Mouse (Mus musculus) CH12.LX (cell line): ENCODE measurements at regions not wholly inside any gene's neighbourhood (a gene's known extent, or its start where the extent isn't known, plus 50 kb on each side); places are given as distances from the start of the nearest gene placed in this dataset.

ENCODE experiments used
- DNase-seq: peaks from one replicate; pipeline ENCODE4 v3.0.0-alpha.2; 2013; ENCODE audit errors: extremely low read depth
- H3K27ac ChIP-seq: 2 replicates; pipeline ENCODE4 v1.5.1; 2012; ENCODE audit warnings: low read depth, mild to moderate bottlenecking, control low read depth, moderate library complexity; ENCODE audit not compliant: insufficient read depth
- H3K27me3 ChIP-seq: replicated peaks from 2 replicates; pipeline ENCODE3; 2012; ENCODE audit warnings: inconsistent platforms
- H3K36me3 ChIP-seq, 2 experiments: replicated peaks in 1 of 2; 2 replicates each; pipeline versions ENCODE3 to v1.6.1; 2012; ENCODE audit warnings: inconsistent platforms in 1 of 2, low read length in 1 of 2, mild to moderate bottlenecking in 1 of 2, mixed read lengths in 1 of 2, moderate library complexity in 1 of 2; ENCODE audit not compliant: control insufficient read depth in 1 of 2, insufficient read depth in 1 of 2
- H3K4me1 ChIP-seq, 2 experiments: 2 replicates each; pipeline ENCODE4 v1.6.1; 2012; ENCODE audit warnings: inconsistent platforms in 1 of 2, moderate library complexity in 1 of 2; ENCODE audit not compliant: insufficient read depth in 2 of 2, control insufficient read depth in 1 of 2
- H3K4me2 ChIP-seq: 2 replicates; pipeline ENCODE4 v1.6.1; 2012; ENCODE audit warnings: low read depth, mild to moderate bottlenecking, control low read depth; ENCODE audit not compliant: poor library complexity, insufficient read depth, severe bottlenecking
- H3K4me3 ChIP-seq, 3 experiments: fragments of 150-350 bp in 1 of 3; sonication (generic) in 1 of 3; replicated peaks in 1 of 3; 2 replicates each; pipeline versions ENCODE3 to v1.5.1; 2011 to 2012; ENCODE audit warnings: low read depth in 2 of 3, low read length in 2 of 3, mild to moderate bottlenecking in 2 of 3, moderate library complexity in 2 of 3, control low read depth in 1 of 3, improper control_type of control experiment in 1 of 3, inconsistent platforms in 1 of 3, mixed read lengths in 1 of 3; ENCODE audit not compliant: poor library complexity in 1 of 3
- H3K79me2 ChIP-seq: replicated peaks from 2 replicates; pipeline ENCODE4 v1.6.1; 2012; ENCODE audit warnings: mild to moderate bottlenecking, moderate library complexity; ENCODE audit not compliant: control insufficient read depth, poor library complexity, insufficient read depth, severe bottlenecking; ENCODE audit errors: extremely low read depth
- H3K9ac ChIP-seq: 2 replicates; pipeline ENCODE4 v1.6.1; 2012; ENCODE audit warnings: low read depth, mild to moderate bottlenecking, control low read depth, moderate library complexity; ENCODE audit not compliant: insufficient read depth
- H3K9me3 ChIP-seq: replicated peaks from 2 replicates; pipeline ENCODE3; 2012; ENCODE audit warnings: low read length, inconsistent platforms, mixed read lengths
- E2F4 ChIP-seq: IDR thresholded peaks from 2 replicates; pipeline ENCODE4 v1.6.1; 2011; ENCODE audit warnings: low read depth, low read length, improper control_type of control experiment; ENCODE audit not compliant: insufficient replicate concordance
- EP300 ChIP-seq: IDR thresholded peaks from 2 replicates; pipeline ENCODE4 v1.6.1; 2011; ENCODE audit warnings: low read length, improper control_type of control experiment
- ETS1 ChIP-seq: conservative IDR thresholded peaks from 2 replicates; pipeline ENCODE4 v1.6.1; 2012; ENCODE audit warnings: low read depth, mild to moderate bottlenecking, inconsistent platforms, low read length, improper control_type of control experiment, moderate library complexity
- GABPA ChIP-seq: IDR thresholded peaks from 2 replicates; pipeline ENCODE4 v1.6.1; 2012; ENCODE audit warnings: low read depth, low read length, improper control_type of control experiment, inconsistent platforms; ENCODE audit not compliant: insufficient replicate concordance
- HCFC1 ChIP-seq: IDR thresholded peaks from 2 replicates; pipeline ENCODE4 v1.6.1; 2012; ENCODE audit warnings: low read depth, mild to moderate bottlenecking, inconsistent platforms, low read length, improper control_type of control experiment
- JUN ChIP-seq: IDR thresholded peaks from 2 replicates; pipeline ENCODE4 v1.6.1; 2011; ENCODE audit warnings: low read depth, mild to moderate bottlenecking, low read length, improper control_type of control experiment, moderate library complexity; ENCODE audit not compliant: insufficient read depth
- MAFK ChIP-seq: IDR thresholded peaks from 2 replicates; pipeline ENCODE4 v1.6.1; 2011; ENCODE audit warnings: low read length, improper control_type of control experiment; ENCODE audit not compliant: insufficient replicate concordance
- MAX ChIP-seq: IDR thresholded peaks from 2 replicates; pipeline ENCODE4 v1.6.1; 2011; ENCODE audit warnings: low read length, improper control_type of control experiment
- MAZ ChIP-seq: IDR thresholded peaks from 2 replicates; pipeline ENCODE4 v1.6.1; 2012; ENCODE audit warnings: low read depth, mild to moderate bottlenecking, inconsistent platforms, low read length, improper control_type of control experiment, moderate library complexity
- MEF2A ChIP-seq: IDR thresholded peaks from 2 replicates; pipeline ENCODE4 v1.6.1; 2014; ENCODE audit warnings: low read depth, mild to moderate bottlenecking, inconsistent platforms, low read length, improper control_type of control experiment, borderline replicate concordance
- NELFE ChIP-seq: IDR thresholded peaks from 2 replicates; pipeline ENCODE4 v1.6.1; 2011; ENCODE audit warnings: low read depth, low read length, improper control_type of control experiment
- NRF1 ChIP-seq: IDR thresholded peaks from 2 replicates; pipeline ENCODE4 v1.6.1; 2014; ENCODE audit warnings: low read depth, mild to moderate bottlenecking, inconsistent platforms, low read length, improper control_type of control experiment, moderate library complexity
- POLR2A ChIP-seq: IDR thresholded peaks from 2 replicates; pipeline ENCODE4 v1.6.1; 2011; ENCODE audit warnings: low read depth, mild to moderate bottlenecking, improper control_type of control experiment, low read length
- POLR2AphosphoS2 ChIP-seq: IDR thresholded peaks from 2 replicates; pipeline ENCODE4 v1.6.1; 2011; ENCODE audit warnings: low read depth, low read length, improper control_type of control experiment
- RAD21 ChIP-seq: IDR thresholded peaks from 2 replicates; pipeline ENCODE4 v1.6.1; 2011; ENCODE audit warnings: low read depth, mild to moderate bottlenecking, low read length, improper control_type of control experiment, moderate library complexity
- SIN3A ChIP-seq: IDR thresholded peaks from 2 replicates; pipeline ENCODE4 v1.6.1; 2012; ENCODE audit warnings: low read length, improper control_type of control experiment, inconsistent platforms
- TBP ChIP-seq: conservative IDR thresholded peaks from 2 replicates; pipeline ENCODE4 v1.6.1; 2011; ENCODE audit warnings: low read depth, low read length, improper control_type of control experiment
- TCF12 ChIP-seq: IDR thresholded peaks from 2 replicates; pipeline ENCODE4 v1.6.1; 2014; ENCODE audit warnings: low read depth, mild to moderate bottlenecking, inconsistent platforms, low read length, improper control_type of control experiment
- USF1 ChIP-seq: IDR thresholded peaks from 2 replicates; pipeline ENCODE4 v1.6.1; 2014; ENCODE audit warnings: low read depth, mild to moderate bottlenecking, inconsistent platforms, low read length, improper control_type of control experiment
- USF2 ChIP-seq: conservative IDR thresholded peaks from 2 replicates; pipeline ENCODE4 v1.6.1; 2011; ENCODE audit warnings: low read depth, low read length, improper control_type of control experiment
- ZC3H11A ChIP-seq: IDR thresholded peaks from 2 replicates; pipeline ENCODE4 v1.6.1; 2012; ENCODE audit warnings: low read depth, mild to moderate bottlenecking, inconsistent platforms, low read length, improper control_type of control experiment
- ZKSCAN1 ChIP-seq: IDR thresholded peaks from 2 replicates; pipeline ENCODE4 v1.6.1; 2012; ENCODE audit warnings: low read depth, inconsistent platforms, low read length, improper control_type of control experiment, borderline replicate concordance
- ZNF384 ChIP-seq: IDR thresholded peaks from 2 replicates; pipeline ENCODE4 v1.6.1; 2012; ENCODE audit warnings: low read depth, low read length, improper control_type of control experiment, inconsistent platforms
- dilution Hi-C: fragments of 300-500 bp; cut with MboI; formaldehyde crosslinking; loops from 2 replicates; pipeline ENCODE4 v1.14.3; 2020; ENCODE audit warnings: low sequenced_read_pairs; ENCODE audit not compliant: extremely low pct_unique_long_range_greater_than_20kb, extremely low pct_ligation_motif_present
- in situ Hi-C: fragments of 300-500 bp; cut with MboI; formaldehyde crosslinking; loops from 3 replicates; pipeline ENCODE4 v1.14.3; 2019; ENCODE audit warnings: low sequenced_read_pairs, low pct_ligation_motif_present, low pct_unique_long_range_greater_than_20kb, mixed read lengths

DNA sequence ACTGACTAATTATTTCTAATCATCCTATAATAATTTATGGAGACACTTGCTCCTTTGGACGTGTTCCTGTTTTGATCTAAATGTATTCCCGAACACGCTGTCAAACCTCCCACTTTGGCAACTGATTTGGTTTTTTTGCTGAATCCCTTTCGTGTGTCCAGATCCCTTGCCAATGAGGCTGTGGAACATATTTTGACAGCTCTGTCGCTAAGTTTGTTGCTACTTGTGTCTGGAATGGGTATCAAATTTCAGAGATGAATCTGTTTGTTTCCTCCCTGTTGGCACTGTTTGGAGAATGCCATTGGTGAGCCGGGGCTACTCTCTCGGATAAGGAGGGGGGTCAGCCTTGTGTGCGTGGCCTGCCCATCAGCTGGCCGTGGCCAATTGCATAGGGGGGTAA, 277.2 kb upstream of the Tshz3 start:
- Histone ChIP-seq H3K79me2 (no peaks in the 10 kb centered on the region), H3K9me3 (peaks cover 85% of the 10 kb centered on the region), H3K9ac (no peak overlapping the region), H3K27me3 (no peaks in the 10 kb centered on the region), H3K4me2 (no peak overlapping the region), H3K36me3 (no peaks in the 10 kb centered on the region), H3K27ac (no peak overlapping the region), H3K4me1 (no peaks in the 10 kb centered on the region), H3K4me3 (no peak overlapping the region)
- dilution Hi-C loops (no loop called here), in situ Hi-C loops (no loop called here)
- no peak for TF ChIP-seq POLR2A
- TF ChIP-seq EP300 = no peak
- no peak for TF ChIP-seq ZNF384
- TF ChIP-seq E2F4 = no peak
- no peak for TF ChIP-seq MEF2A
- TF ChIP-seq POLR2AphosphoS2 = no peak
- no peak for TF ChIP-seq HCFC1
- TF ChIP-seq MAZ = no peak
- TF ChIP-seq ZKSCAN1 = no peak
- no peak for TF ChIP-seq NRF1
- DNase-seq = no peak

DNA sequence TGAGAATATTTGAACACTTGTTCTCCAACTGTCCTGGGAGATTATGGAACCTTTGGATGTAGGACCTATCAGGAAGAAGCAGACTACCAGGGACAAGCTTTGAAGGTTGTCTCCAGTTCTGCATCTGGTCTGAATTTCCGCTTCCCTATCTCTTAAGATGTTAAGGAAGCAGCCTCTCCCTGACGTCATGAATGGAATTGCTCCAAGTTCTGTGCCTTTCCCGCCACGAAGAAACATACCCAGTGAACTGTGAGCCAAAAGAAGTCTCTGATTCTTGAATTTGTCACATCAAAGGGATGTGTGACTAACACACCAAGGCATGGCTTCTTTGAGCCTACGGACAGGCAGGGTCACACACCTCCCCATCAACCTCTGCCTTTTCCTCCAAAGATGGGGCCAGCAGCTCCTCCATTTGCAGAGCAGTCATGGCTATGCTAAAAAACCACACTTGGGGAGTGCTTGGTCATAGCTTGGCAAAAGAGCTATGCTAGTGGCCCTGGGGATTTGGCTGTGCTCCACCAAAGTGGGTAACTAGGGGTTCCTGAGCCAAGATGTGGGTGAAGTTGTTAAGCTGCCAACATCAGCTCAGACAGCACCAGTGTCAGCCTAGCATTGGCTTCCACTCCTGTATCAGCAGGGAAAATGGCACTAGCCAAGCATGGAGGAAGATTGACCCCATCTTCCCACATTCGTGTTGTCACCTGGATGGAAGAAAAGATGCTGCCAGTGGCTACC, 248.6 kb upstream of the Tshz3 start:
- no peaks in the 10 kb centered on the region for H3K27me3 ChIP-seq
- H3K27ac ChIP-seq = no peak overlapping the region
- H3K4me3 ChIP-seq = no peak overlapping the region
- H3K79me2 ChIP-seq = no peaks in the 10 kb centered on the region
- no peaks in the 10 kb centered on the region for H3K4me1 ChIP-seq
- H3K9ac ChIP-seq = no peak overlapping the region
- peaks cover 82% of the 10 kb centered on the region for H3K9me3 ChIP-seq
- in situ Hi-C loops = no loop called here
- no peaks in the 10 kb centered on the region for H3K36me3 ChIP-seq
- dilution Hi-C loops = no loop called here
- DNase-seq = no peak
- TF ChIP-seq MAX = no peak
- TF ChIP-seq ZC3H11A = no peak
- no peak for TF ChIP-seq E2F4
- no peak for TF ChIP-seq EP300
- TF ChIP-seq ZNF384 = no peak
- TF ChIP-seq ETS1 = no peak
- no peak for TF ChIP-seq SIN3A
- no peak for TF ChIP-seq MAFK
- TF ChIP-seq NRF1 = no peak
- TF ChIP-seq RAD21 = no peak
- no peak for TF ChIP-seq NELFE
- no peak for TF ChIP-seq TBP
- no peak for TF ChIP-seq USF2
- no peak for TF ChIP-seq TCF12
- no peak for TF ChIP-seq JUN
- TF ChIP-seq GABPA = no peak
- no peak for TF ChIP-seq USF1
- no peak overlapping the region for H3K4me2 ChIP-seq
